Mouse (Mus musculus): Measurements from ENCODE around the gene Styx.
"Not testable (repeated sequence)": the region's sequence is repeated elsewhere in the genome, so short reads cannot be mapped to it uniquely, and the experiment has no call there.

Gene Styx

DNA sequence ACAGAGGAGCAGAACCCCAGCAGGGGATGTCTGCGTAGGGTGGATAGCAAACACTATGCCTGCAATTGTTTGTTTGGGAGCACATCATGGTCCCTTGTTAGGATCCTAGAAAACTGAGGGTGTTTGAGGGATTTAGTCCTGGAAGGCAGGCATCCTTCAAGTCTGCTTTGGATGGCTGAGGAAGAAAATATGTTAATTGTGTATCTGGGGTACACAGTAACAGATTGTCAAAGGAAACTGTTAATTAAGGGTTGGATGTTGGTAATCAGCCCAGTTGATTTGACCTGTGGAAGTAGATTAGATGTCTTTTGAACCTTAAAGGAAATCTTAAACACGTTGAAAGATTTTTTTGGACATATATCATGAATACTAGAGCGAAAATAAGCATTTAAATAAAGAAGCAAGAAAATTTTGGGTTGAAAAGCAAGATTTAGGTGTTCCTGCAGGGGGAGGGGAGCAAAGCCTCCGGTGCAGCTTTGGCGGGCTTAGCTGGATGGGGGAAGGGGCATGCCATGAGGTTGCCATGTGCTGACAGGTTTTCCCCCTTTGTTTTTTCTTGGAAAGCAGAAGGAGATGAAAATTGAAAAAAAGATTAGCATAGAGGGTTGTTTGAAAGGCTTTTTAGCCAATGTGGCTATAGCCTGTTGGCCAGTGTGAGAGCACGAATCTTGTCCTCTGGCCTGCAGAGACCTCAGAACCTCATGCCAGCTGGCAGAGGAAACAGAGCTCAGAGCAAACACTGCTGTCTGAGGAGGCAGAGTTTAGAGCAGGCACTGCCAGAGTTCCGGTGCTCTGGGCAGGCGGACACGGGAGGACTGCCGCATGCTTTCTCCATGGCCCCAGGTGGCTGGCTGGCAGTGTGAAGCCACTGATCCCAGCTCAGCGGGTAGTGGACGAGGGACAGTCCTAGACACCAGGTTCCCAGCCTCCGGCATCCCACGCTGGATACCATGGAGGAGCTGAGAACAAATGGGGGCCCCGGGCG is 13.6 kb downstream of the Styx start:
- no peak for DNase-seq

DNA sequence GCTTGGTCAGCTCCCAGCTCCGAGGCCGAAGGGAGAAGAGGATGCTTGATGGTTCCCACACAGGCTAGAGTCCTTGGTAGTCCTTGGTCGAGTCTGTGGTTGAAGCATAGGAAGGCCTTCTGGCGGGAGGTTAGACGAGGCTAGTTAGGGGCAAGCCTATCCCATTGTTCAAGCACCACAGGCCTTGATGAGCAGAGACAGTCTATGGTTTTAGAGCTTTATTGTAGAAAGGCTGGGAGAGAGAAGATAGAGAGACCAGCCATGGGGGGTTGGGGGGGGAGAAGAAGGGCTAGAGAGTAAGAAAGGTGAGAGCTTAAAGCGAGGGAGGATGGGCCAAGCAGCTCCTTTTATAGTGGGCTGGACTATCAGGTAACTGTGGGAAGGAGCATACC is 14.3 kb downstream of the Styx start:
- no peak for DNase-seq

DNA sequence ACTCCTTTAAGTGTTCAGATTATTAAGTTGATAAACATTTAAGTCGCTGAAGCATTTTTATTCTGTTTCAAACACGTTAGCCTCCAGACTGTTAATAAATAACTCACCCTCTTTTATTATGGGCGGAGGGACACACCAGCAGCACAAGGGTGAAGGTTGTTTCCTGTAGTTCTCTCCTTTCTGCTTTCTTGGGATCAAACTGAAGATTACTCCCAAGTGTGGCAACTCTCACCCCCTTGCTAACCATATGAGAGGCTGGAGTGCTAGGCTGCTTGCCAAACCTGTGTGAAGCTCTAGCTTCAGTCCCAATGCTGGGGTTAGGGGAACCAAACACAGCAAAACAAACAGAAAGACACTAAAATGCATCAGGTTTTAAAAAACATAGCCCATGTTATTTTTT is 27.9 kb downstream of the Styx start:
- DNase-seq: no peak

DNA sequence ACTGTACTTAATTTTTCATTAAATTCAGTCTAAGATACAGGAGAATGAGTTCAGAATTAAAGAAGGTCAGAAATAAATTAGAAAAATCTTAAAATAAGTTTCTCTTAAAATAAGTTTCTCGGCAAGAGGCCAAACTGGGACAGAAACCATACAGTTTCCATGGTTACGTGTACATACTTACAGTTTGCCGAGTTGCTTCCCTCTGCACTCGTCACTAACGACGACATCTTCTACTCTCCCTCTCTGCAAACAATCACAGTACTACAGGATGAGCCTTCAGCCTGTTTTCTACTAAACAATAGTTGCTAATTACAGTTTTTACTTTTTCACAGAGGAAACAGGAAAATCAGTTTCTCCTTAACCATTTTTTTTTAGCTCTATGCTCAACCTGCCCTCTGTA is 29.9 kb downstream of the Styx start:
- DNase-seq: no peak

DNA sequence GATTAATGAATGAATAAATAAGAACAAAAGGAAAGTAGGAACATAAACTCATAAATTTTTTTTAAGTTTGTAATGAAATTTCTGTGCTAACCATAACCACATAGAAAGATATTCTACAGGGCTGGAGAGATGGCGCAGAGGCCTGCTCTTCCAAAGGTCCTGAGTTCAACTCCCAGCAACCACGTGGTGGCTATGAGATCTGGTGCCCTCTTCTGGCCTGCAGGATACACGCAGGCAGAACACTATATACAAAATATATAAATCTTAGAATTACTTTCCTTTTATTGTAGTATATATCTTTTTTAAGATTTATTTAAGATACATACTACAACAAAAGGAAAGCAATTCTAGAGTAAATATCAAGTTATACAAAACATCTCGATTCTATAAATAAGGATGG is 32.0 kb downstream of the Styx start:
- DNase-seq: no peak

DNA sequence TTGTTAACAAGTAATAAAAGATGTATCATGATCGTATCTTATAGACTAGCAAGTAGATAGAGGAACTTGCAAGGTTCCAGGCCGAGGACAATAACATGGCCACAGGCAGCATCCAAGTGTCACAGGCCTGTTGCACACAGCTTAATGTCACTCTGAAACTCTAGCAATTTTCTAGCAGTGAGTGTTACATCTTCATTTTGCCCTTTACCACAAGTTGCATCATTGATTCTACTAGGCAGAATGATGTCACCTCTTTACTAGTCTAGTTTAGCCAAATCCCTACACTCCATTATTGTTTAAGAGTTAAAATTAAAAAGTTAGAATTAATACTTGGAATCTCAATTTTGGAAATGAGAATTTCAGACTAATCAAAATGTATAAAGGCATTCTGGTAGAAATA is 34.7 kb downstream of the Styx start:
- no peak for DNase-seq

DNA sequence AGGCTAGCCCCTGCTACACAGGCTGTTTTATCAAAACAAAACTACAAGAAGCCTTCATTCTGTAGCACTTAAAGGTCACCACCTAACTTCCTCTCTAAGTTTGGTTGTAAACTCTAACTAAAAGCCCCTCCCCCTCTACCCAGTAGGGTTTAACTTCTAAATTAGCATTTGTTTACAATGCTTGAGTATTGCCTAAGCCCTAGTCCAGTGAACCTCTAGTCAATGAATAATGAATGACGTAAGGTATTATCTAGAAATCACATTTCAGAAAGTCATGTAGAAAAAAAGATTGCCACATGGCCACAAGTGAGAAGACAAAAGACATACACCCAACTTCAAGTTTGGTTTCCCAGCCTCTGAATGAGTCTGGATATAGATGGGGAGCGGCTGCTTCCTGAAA is 36.6 kb downstream of the Styx start:
- no peak for DNase-seq

DNA sequence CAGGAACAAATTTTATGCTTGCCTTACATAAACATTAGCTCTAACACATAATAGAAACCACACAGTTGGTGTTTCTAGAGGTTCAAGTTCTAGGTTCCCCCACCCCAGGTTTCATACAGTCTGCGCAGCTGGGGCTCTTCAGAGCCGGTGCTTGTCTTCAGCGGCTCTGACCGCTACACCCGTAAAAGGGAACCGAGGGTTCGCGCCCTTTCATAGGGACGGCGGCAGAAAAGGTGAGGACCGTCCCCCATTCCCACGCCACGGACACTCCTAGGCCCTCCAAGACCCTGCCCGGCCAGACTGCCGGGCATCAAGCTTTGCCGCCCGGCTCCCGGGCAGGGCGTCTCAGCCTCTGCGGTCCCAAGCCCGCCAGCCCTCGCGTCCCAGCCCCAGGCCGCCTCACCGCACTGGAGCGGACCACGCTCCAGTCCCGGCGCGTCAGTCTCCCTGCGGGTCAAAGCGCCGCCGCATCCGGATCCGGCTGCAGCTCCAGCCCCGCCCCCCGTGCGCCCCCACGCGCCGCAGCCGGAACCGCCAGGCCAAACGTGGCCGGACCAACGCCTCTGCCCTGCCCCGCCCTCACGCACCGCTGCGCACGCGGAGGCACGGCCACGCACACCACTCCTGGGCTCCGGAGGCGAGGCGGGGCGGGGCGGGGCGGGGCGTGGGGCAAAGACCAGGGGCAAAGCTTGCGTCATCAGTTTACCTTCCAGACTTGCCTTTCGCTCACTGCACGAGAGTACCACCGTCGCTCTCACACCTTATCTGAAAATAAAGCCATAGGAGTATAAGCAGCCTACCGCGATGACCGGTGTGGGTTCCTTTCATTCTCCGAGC is 37.7 kb downstream of the Styx start:
- peak; percentile 94 for DNase-seq

DNA sequence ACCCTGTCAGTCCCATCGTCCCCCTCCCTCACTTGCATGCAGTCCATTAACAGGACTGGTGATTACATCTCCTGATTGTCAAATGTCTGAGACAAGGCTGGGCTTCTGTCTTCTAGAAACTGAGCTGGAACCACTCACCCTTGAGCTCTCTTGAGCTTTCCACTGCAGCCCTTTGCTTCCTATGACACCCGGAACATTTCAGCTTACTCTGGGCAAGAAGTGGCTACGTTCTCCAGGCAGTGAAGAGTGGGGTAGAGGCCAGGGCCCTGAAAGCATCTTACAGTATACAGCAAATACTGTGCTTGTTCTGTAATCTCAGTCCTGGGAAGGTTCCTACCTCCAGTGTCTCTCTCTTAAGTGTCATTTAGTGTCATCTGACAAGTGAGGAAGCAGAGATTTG is 38.3 kb downstream of the Styx start:
- DNase-seq: no peak

DNA sequence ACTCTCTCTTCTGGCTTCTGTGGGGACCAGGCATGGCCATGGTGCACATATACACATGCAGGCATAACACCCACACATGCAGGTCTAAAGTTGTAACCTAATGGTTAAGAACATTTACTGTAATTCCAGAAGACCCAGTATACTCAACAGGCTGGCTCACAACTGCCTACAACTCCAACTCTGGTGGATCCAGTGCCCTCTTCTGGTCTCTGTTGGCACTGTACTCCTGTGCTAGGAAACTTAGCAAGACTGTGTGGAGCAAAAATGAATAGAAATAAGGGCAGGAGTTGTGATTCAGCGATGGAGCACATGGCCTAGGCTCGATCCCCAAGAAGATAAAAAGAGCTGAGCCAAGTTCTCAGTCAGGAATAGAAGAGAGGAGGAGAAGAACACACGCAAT is 48.9 kb downstream of the Styx start:
- no peak for DNase-seq

DNA sequence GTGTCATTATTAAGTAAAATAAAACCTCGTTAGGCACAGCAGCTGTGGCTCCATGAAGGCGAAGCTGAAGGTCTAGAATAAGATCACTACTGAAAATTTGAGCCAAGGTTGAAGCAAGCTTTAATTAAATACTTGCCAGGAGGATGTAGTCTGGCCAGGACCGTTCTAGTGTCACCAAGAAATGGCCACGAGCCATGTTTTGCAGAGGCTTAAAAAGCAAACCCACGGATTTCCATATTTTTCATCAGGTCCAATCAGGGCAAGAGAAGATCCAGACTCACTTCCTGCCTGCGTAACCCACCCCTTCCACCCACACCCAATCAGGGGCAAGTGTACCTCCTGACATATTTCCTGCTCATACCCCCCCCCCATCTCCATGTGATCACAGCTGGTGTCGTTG is 52.8 kb downstream of the Styx start:
- DNase-seq: no peak

DNA sequence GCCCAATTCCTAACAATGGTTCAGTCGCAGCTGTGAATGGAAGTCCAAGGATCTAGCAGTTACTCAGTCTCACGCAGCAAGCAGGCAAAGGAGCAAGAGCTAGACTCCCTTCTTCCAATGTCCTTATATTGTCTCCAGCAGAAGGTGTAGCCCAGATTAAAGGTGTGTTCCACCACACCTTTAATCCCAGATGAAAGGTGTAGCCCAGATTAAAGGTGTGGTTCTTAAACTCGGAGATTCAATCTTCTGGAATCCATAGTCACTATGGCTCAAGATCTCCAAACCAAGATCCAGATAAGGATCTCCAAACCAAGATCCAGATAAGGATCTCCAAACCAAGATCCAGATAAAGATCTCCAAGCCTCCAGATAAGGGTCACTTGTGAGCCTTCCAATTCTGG is 53.9 kb downstream of the Styx start, which contains the start of gene Gnpnat1:
TSS of gene Gnpnat1 (minus strand) at position 101 of the 400 bp plus-strand sequence.
- not testable (repeated sequence) for DNase-seq

DNA sequence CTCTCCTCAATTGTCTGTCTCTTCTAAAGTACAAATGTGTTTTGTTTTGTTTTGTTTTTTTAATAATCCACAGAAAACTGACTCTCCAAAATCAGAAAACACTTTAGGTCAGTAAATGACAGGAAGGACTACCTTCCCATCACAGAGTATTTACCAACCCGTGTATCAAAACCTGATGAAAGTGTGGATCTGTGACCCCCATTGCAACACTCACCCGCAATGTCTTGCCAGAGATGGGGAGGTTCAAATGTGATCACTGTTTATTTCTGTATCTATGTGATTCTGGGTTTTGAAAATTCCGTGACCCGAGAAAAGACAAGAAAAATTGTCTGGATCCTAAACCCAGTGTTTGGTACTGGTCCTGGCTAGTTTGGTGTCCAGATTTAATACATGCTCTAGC is 65.4 kb downstream of the Styx start:
- no peak for DNase-seq

DNA sequence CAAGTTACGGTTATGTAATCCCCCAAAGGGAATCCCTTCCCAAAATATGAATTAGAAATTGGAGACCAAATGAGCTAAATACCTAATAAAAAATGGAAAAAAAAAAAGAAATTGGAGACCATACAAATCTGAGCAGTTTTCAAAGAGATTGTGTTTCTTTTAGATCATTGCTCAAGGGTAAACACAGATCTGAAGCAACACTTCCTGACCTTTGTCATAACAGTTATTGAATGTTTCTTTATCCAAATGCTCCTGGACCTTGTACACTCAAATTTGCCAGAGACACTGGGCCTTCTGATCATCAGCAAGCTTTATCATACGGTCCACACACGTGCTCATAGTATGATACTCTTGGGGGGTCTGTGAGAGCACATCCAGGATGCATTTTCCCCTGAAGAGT is 67.7 kb downstream of the Styx start:
- no peak for DNase-seq

DNA sequence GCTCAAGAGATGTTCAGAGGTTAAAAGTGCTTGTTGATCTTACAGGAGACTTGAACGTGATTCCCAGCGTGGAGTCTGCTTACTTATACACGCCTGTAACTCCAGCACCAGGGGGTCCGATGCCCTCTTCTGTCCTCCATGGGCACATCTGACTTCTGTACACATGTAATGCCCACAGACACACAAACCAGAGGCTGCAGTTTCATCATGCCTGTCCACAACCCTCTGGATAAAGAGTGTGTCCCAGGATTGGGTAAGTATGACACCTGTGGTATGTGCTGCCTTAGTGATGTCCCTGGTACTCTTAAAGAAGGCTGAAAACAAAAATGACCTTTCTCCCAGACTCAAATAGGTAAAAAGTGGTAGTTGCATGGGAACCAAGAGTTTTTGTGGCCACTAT is 68.4 kb downstream of the Styx start:
- DNase-seq: no peak

DNA sequence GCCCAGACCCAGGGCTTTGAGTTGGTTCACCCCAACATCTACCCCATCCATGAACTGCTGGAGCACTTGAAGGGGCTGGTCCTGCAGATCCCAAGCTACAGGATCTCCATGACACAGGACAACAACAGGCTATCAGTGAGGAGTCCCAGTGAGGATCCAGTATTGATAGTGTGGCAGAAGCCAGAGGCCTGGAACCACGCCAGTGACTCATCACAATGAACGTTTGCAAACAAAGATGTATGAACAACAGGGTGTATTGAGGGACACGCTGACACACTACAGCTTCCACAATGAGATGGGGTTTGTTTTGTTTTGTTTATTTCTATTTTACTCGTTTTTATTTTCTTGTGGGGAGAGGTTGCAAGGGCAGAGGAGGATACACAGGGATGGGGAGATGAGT is 71.5 kb downstream of the Styx start:
- peak; percentile 26 for DNase-seq

DNA sequence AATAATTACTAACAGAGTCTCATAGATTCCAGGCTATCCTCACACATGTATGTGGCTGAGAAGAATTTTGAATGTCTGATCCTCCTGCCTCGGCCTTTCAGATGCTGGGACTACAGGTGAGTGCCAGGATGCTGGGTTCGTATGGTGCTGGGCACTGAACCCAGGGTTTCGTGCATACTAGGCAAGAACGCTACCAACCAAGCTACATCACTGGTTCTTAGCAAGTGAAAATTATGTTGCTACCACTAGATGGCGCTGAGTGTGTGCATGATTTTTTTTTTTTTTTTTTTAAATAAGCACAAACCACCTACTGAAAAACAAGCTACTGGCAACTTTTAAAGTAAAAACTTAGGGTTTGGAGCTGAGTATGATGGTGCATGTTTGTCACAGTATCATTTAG is 72.3 kb downstream of the Styx start:
- peak; percentile 33 for DNase-seq

DNA sequence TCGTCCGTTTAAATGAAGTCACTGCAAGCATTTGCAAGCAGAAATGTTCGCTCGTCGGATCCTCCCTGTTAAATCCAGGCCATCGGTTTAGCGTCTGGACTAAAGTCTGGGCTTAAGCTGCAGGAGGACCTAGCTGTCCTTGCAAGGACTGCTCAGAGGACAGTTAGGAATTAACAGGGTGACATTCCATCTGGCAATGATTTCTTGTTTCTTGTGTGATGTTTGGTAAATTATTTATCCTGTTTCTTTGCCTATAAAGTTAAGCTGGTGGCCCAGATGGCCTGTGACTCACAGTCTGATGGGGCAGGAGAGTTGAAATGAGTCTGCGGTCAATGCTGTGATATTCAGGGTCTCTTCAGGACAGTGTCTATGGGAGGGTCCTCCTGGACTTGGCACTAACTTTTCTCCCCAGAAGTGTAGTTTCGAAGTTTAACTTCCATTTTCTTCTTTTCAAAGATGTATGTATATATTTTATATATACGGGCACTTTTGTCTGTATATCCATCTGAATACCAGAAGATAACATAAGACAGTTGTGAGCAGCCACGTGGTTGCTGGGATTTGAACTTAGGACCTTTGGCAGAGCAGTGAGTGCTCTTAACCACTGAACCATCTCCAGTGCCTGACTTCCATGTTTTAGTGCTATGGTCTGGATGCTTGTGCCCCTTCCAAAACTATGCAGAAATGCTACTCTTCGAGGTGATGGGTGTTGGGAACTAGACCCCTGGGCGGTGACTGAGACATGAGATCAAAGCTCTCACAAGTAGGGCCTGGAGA is 79.4 kb downstream of the Styx start:
- DNase-seq: no peak

DNA sequence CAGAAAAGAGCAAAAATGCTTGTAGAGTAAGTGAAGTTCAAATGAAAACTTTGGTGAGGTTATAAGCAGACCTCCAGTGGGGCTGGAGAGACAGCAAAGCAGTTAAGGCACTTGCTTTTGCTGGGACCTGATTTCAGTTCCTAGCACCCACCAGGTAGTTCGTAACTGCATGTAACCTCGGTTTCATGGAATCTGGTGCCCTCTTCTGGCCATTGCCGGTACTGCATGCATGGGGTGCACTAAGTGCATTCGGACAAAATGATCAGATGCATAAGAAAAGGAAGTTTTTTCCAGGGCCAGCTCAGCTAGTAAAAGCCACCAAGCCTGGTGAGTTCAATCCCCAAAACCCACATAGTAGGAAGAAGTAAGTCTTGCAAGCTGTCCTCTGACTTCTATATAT is 81.1 kb downstream of the Styx start:
- DNase-seq: no peak

DNA sequence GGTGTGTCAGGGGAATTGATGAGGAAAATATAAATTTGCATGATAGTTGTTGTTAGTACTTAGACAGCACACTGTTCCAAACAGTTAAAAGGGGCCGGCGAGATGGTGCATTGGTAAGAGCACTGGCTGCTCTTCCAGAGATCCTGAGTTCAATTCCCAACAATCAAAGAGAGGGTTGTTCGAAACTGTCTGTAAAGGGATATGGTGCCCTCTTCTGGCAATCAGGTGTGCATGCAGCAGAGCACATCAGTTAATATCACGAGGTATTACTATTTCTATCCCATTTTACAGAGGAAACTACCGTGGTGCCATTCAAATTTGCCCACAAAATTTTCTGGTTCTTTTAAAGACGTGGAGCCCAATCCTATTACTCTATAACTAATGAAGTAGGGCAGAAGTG is 83.3 kb downstream of the Styx start:
- DNase-seq: no peak

DNA sequence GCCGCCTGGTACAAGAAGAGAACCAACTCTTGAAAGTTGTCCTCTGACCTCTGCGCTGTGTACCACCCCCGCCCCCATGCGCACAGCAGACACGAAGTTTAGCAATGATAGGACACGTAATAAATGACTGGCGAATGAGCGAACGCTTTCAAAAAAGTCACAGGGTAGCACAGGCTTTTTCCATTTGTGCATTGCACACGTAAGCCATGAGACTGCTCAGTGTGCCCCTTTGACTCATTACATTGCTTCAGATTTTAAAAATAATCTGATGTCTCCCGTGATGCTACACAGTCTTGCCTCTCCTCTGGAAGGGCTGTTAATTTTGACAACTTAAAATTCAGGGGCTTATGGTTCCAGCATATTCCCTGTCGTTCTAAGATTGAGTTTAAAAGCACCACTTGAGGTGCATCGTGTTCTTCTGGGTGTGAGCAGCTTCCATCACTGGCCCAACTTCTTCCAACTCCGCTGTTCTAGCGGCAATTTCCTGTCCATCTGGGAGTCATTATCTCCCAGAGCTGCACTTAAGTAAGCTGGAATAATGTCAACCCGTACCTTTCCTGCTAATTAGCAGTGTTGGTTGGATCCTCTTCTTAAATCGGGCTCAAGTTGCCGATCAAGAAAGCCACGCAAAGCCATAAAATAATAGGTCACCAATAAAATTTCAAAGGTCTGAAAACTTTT is 87.5 kb downstream of the Styx start:
- DNase-seq: no peak

DNA sequence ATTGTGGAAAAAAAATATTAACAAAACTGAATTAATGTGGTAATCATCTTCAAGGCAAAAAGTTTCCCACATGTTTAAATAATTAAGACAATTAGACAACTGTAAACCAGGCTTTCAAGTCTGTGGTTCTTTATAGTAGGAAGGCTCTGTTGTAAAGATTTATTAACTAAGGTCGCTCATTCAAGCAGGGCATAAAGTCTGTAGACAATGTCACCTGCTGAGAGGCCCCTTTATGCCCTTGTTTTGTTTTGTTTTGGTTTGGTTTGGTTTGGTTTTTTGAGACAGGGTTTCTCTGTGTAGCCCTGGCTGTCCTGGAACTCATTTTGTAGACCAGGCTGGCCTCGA is 88.0 kb downstream of the Styx start:
- no peak for DNase-seq

DNA sequence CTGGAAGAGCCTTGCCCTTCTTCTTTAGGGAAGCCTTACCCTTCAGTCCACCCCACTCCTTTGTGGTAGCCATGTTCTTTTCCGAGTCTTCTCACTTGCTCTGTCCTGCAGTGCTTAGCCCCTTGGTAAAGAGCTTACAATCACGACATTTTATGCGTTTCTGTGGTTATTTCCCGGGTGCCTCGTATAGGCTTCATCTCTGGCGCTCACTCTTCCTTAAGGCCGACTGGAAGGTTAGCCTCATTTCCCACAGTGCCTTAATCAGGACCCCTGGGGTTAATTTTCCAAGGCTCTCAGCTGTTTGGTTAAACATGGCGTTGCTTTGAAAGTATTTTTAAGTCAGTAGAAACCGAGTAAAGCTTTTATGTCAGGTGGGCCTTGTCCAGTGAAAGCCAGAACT is 88.5 kb downstream of the Styx start:
- DNase-seq: no peak

All from right cerebral cortex, adult 18-20 months (tissue).